Mouse (Mus musculus) neutrophil, adult 59 days (primary cell): ENCODE measurements around the gene Tnni2. TPM values are rescaled to one million over a fixed set of nuclear protein-coding genes. Genes with fewer than 3 reads are reported as not detected.

Source experiments
- total RNA-seq, 2 experiments: library from RNA; stranded (reverse); gene quantifications; 1 replicate in 1 of 2; 2 replicates in 1 of 2; pipeline ENCODE4 v1.2.4; 2023

The Tnni2 gene
- total RNA-seq = 1 to 10 TPM; 6.5 to 8.8 TPM

GRCm38 (mm10) chr7:142441585-142441984 lies at the start of gene Tnni2:
Tnni2 (plus strand) TSS chr7:142441808.

GRCm38 (mm10) chr7:142434137-142434865 lies 7.3 kb upstream of the Tnni2 start, which contains the start of gene Syt8:
Syt8 (plus strand) TSS chr7:142434850.

GRCm38 (mm10) chr7:142460636-142461077 lies 19.0 kb downstream of the Tnni2 start, which contains the start of gene Lsp1:
Lsp1 (plus strand) TSS chr7:142460809.

Other genes with a start within 250 kb of the Tnni2 start
- gene Krtap5-3, start 240.4 kb upstream of the Tnni2 start, total RNA-seq = not detected
- not detected for gene Gm7579, start 229.9 kb upstream of the Tnni2 start, total RNA-seq
- not detected for gene Krtap5-5, start 211.8 kb upstream of the Tnni2 start, total RNA-seq
- gene Gm40460, start 200.7 kb upstream of the Tnni2 start, total RNA-seq = not detected
- gene Gm2431, start 183.5 kb upstream of the Tnni2 start, total RNA-seq = not detected
- gene Gm4559, start 167.4 kb upstream of the Tnni2 start, total RNA-seq = not detected
- gene Krtap5-1, start 144.7 kb upstream of the Tnni2 start, total RNA-seq = not detected
- gene Krtap5-4, start 138.3 kb upstream of the Tnni2 start, total RNA-seq = not detected
- gene Ifitm10, start 68.1 kb upstream of the Tnni2 start, total RNA-seq = 10 to 100 TPM; 14.0 to 19.7 TPM
- 1 to 10 TPM in 1 of 2 experiments, not detected in 1; 3.4 TPM for gene Gm49369, start 59.1 kb upstream of the Tnni2 start, total RNA-seq
- 100 to 1,000 TPM; 803 to 876 TPM for gene Ctsd, start 53.8 kb upstream of the Tnni2 start, total RNA-seq
- gene Syt8, start 7.0 kb upstream of the Tnni2 start, total RNA-seq = 1 to 10 TPM; 3.9 to 4.9 TPM
- 1,000 to 10,000 TPM; 1,439 to 1,614 TPM for gene Lsp1, start 19.0 kb downstream of the Tnni2 start, total RNA-seq
- 10 to 100 TPM; 19.7 to 29.8 TPM for gene Tnnt3, start 57.0 kb downstream of the Tnni2 start, total RNA-seq
- gene Mrpl23, start 90.9 kb downstream of the Tnni2 start, total RNA-seq = 1 to 10 TPM; 2.8 to 7.0 TPM
- not detected for gene Igf2, start 225.0 kb downstream of the Tnni2 start, total RNA-seq
- gene Gm49394, start 228.1 kb downstream of the Tnni2 start, total RNA-seq = not detected